Mouse (Mus musculus) hindbrain, embryonic 12.5 days (tissue): ENCODE results near the gene Fam241a. TPM values are rescaled to one million over a fixed set of nuclear protein-coding genes. Genes with fewer than 3 reads are reported as not detected.

Experiments
- ATAC-seq: fragments of 200-750 bp; cut with Nextera tagmentation; 2 replicates; pipeline ENCODE4 v1.8.0; 2017; ENCODE audit warnings: moderate TSS enrichment; ENCODE audit not compliant: low FRiP score
- H3K27ac ChIP-seq: fragments of 300-500 bp; sonication (generic); 2 replicates; pipeline ENCODE4 v1.5.1; 2016; ENCODE audit warnings: mild to moderate bottlenecking
- H3K27me3 ChIP-seq: fragments of 300-500 bp; sonication (generic); 2 replicates; pipeline ENCODE4 v1.6.1; 2016; ENCODE audit warnings: mild to moderate bottlenecking
- H3K36me3 ChIP-seq: fragments of 300-500 bp; sonication (generic); 2 replicates; pipeline ENCODE4 v1.6.1; 2016; ENCODE audit warnings: mild to moderate bottlenecking
- H3K4me1 ChIP-seq: fragments of 300-500 bp; sonication (generic); 2 replicates; pipeline ENCODE4 v1.6.1; 2016
- H3K4me2 ChIP-seq: fragments of 300-500 bp; sonication (generic); replicated peaks from 2 replicates; pipeline ENCODE4 v1.6.1; 2016; ENCODE audit warnings: mild to moderate bottlenecking
- H3K4me3 ChIP-seq: fragments of 300-500 bp; sonication (generic); 2 replicates; pipeline ENCODE4 v1.5.1; 2016; ENCODE audit warnings: mild to moderate bottlenecking
- H3K9ac ChIP-seq: fragments of 300-500 bp; sonication (generic); 2 replicates; pipeline ENCODE4 v1.6.1; 2016; ENCODE audit warnings: mild to moderate bottlenecking, moderate library complexity
- H3K9me3 ChIP-seq: fragments of 300-500 bp; sonication (generic); replicated peaks from 2 replicates; pipeline ENCODE4 v1.6.1; 2016; ENCODE audit warnings: mild to moderate bottlenecking
- WGBS: fragments of 180-500 bp; shearing (Covaris S2); methylation state at CpG from one replicate; pipeline ENCODE4 v1.1.7; 2016; 5-methylcytosine and 5-hydroxymethylcytosine counted together
- polyA plus RNA-seq: library from polyadenylated mRNA; unstranded; fragments of >200 nt; fragmentation: Nextera tagmentation; extraction: Ambion mirVana; gene quantifications from 2 replicates; pipeline ENCODE4 v1.2.1, GENCODE M21; 2016

Fam241a gene
- polyA plus RNA-seq, 1 experiment from 2014 or later, result 12.0 TPM

DNA sequence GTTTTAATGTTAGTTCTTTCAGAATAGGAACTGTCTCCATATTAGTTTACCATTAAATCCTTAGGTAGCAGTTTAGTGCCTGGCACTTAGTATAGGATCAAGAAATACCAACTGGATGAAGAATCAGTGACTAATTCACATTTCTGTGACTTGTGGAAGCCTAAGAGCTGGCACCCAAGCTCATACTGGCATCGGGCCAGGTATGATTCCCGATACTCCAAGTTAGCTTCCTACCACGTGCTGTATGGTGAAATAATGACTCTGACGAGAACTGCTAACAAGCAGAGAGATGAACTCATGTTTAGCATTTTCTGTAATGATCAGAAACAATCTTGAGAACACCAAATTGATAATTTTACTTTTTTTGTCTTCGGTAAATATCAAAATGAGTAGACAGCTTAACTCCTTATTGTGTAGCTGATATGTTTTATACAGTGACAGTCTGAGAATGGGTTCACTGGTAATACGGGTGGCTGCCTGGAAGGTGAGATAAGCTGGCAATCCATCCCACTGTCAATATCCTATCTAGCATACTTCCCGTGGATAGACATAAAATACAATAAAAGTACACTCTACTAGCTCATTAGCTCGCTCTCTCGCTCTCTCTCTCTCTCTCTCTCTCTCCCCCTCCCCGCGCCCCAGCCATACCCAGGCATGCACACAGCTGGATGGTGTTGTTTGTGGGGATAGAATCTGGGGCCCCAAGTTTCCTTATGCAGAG lies 47.9 kb downstream of the Fam241a start:
- 89% methylated on average over 11 of the region's 11 CpGs for WGBS
- Histone ChIP-seq H3K4me3 (no peak overlapping the region), H3K27me3 (no peaks in the 10 kb centered on the region; the same call in 1 of the 2 replicates), H3K4me2 (no peak overlapping the region), H3K27ac (no peak overlapping the region), H3K9ac (no peak overlapping the region), H3K36me3 (no peaks in the 10 kb centered on the region), H3K9me3 (no peaks in the 10 kb centered on the region), H3K4me1 (no peaks in the 10 kb centered on the region)
- no peak for ATAC-seq

DNA sequence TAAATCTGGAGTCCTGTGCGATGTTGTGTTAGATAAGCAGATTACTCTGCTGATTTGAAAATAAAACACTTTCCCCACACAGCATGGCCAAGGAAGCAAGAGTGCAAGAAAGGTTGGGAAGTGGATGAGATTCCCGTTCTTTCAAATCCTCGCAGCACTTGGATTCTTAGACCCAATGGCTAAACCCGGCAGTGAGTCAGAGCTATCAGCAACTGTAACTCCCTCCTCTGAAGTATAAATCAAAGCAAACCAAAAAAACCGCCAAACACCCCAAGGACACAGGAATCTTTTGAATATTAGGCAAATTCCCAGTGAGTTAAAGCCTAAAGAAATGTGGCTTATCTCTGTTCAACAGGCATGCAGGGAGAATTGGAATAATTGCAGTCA lies 52.2 kb downstream of the Fam241a start:
- no peak for ATAC-seq
- H3K36me3 ChIP-seq, result no peaks in the 10 kb centered on the region
- no peak overlapping the region for H3K4me2 ChIP-seq
- WGBS, result 82% methylated on average over 5 of the region's 5 CpGs
- H3K4me3 ChIP-seq, result no peak overlapping the region
- no peak overlapping the region for H3K27ac ChIP-seq
- H3K9ac ChIP-seq, result no peak overlapping the region
- H3K27me3 ChIP-seq, result no peaks in the 10 kb centered on the region
- no peaks in the 10 kb centered on the region for H3K4me1 ChIP-seq
- no peaks in the 10 kb centered on the region for H3K9me3 ChIP-seq

DNA sequence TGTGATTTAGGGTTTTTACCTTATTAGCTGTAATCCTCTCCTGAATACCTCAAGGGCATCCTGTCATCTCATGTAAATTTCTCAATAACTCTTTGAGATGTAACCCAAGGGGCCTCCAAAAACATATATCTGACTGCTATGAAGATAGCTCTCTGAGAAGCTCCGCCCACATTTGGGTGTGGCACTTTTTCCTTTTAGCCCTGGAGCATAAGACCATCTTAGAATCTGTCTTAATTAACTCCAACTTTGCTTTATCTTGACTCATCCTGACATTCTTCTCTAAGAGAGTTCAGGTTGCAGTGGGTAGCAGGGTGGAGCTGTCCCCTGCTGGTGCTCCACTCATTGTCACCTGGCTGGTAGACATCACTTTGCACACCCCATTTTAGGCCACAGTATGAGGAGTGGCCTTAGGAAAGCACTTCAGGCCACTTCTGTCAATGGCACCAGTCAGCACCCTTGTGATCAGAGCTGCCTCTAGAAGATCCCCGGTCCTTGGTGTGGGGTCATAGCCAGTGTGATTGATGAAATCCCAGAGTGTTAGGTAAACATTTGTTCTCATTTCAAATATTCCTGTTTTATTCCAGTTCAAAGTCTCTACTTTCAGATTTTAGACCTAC lies 52.7 kb downstream of the Fam241a start:
- ATAC-seq, result no peak
- Histone ChIP-seq H3K4me1 (no peaks in the 10 kb centered on the region), H3K9ac (no peak overlapping the region), H3K9me3 (no peaks in the 10 kb centered on the region), H3K4me3 (no peak overlapping the region), H3K4me2 (no peak overlapping the region), H3K27me3 (no peaks in the 10 kb centered on the region), H3K36me3 (no peaks in the 10 kb centered on the region), H3K27ac (no peak overlapping the region)
- 82% methylated on average over 2 of the region's 2 CpGs for WGBS

DNA sequence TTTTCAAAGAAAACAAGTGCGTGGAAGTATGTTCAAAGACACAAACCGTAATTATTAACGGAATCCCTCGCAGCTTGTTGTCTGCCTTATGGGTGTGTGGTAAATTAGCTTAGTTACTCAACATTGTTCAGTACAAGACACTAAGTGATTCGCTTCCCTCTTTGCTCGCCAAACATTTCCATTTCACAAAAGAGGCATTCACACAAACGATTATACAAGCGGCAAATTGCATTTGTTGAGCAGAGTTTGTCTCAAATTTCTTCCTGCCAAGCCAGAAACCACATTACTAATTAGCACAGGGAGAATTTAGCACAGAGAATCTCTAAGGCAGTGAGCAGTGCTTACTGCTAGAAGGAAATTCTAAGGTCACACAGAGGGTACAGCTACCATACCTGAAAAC lies 54.2 kb downstream of the Fam241a start:
- no peak overlapping the region for H3K4me3 ChIP-seq
- H3K4me1 ChIP-seq, result peaks cover 2% of the 10 kb centered on the region; the same call in 1 of the 2 replicates
- no peak overlapping the region for H3K27ac ChIP-seq
- no peaks in the 10 kb centered on the region for H3K36me3 ChIP-seq
- no peaks in the 10 kb centered on the region for H3K9me3 ChIP-seq
- 84% methylated on average over 8 of the region's 8 CpGs for WGBS
- H3K27me3 ChIP-seq, result no peaks in the 10 kb centered on the region
- no peak overlapping the region for H3K4me2 ChIP-seq
- no peak overlapping the region for H3K9ac ChIP-seq
- ATAC-seq, result no peak

DNA sequence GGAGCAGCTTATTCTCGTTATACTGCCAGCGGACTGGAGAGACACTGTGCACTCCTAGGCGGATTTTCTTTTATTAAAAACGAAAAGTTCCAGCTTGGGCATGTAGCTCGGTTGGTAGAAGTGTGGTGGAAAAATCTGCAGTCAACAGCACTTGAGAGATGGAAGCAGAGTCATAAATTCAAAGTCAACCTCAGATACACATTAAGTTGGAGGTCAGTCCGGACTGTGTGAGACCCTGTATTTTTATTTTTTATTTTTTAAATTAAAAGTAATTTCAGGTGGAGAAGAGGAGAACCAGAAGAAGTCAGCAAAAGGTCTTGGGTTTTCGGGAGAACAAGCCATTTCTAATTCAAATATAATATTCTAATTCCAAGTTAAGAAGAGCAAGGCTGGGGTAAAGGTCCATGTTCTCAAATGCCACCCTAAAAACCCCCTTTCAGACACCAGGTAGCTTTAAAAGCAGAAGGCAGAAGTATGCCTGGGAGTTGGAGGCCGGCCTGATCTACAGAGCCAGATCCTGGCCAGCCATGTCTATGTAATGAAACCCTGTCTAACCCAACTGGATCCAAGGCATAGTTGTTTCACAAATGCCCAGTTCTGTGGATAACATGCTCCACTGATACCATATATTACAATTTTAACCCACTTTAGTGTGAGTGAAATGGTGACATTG lies 58.0 kb downstream of the Fam241a start:
- Histone ChIP-seq H3K9ac (peak overlapping the region; percentile 94), H3K27me3 (no peaks in the 10 kb centered on the region), H3K27ac (peak overlapping the region; percentile 93), H3K4me1 (peaks cover 21% of the 10 kb centered on the region), H3K4me2 (peak overlapping the region; percentile 70), H3K36me3 (no peaks in the 10 kb centered on the region), H3K4me3 (peak overlapping the region; percentile 98), H3K9me3 (no peaks in the 10 kb centered on the region)
- WGBS, result 31% methylated on average over 8 of the region's 8 CpGs
- ATAC-seq, result peak; percentile 35

DNA sequence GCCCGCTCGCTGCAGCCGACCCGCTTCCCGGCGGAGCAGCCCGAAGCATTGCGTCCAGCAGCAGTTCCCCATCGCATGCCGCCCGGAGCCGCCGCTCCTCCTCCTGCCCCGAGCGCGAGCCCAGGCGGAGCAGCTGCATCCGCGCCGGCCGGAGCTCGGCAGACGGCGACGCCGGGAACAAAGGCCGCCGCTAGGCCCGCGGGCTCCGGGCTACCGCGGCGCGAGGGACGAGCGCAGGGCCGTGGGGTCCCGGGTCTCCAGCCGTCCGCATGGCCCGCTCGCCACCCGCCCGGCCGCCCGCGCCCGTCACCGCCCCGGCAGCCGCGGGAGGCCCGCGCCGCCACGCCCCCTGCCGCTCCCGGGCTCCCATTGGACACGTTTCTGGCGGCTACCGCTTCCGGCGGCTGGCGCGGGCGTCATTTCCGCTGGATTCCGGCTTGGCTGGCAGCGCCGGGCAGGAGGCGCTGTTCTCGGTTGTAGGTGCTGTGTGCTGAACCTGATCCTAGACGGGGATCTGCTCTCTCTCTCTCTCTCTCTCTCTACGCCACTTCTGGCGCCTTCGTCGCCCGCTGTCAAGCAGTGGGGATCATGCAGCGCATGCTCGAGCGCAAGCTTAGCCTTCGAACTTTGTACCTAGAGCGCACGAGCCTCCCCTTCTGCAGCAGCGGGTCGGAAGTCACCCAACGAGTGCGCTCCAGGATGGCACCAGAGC lies 58.8 kb downstream of the Fam241a start, which contains the start of gene Ap1ar:
Gene Ap1ar (minus strand): TSS at position 370 of the 712 bp plus-strand sequence.
- Histone ChIP-seq H3K4me3 (peak within 1 kb of the TSS; percentile 98), H3K4me2 (peak within 1 kb of the TSS; percentile 70), H3K36me3 (0 out of 2 replicates have a peak, but pooled peaks cover 6% of the 10 kb centered on the region), H3K27ac (peak within 1 kb of the TSS; percentile 93), H3K9me3 (no peaks in the 10 kb centered on the region), H3K9ac (peak within 1 kb of the TSS; percentile 94), H3K4me1 (peaks cover 21% of the 10 kb centered on the region), H3K27me3 (no peaks in the 10 kb centered on the region)
- WGBS, result under 1% methylated on average over 59 of the region's 89 CpGs
- peak; percentile 97 for ATAC-seq

DNA sequence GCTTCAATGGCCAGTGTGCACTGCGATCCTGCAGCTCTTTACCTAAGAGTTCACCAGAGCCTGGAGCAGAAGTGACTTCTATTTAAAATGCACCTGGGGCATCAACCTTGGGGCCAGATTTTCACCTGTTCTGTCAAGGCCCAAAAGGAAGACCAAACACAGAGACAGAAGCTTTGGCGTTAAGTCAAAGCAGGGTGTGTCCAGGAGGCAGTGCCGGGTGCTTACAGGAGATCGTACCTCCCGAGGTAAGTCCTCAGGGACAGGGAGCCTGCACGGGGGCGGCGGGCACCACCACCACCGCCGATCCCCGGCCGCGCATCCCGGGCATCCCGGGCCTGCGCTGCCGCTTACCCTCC lies 59.3 kb downstream of the Fam241a start:
- H3K36me3 ChIP-seq, result 0 out of 2 replicates have a peak, but pooled peaks cover 6% of the 10 kb centered on the region
- peak overlapping the region; percentile 98 for H3K4me3 ChIP-seq
- peak overlapping the region; percentile 93 for H3K27ac ChIP-seq
- H3K4me1 ChIP-seq, result peaks cover 21% of the 10 kb centered on the region
- no peak; the same call in 1 of the 2 replicates for ATAC-seq
- under 1% methylated on average over 17 of the region's 17 CpGs for WGBS
- H3K9me3 ChIP-seq, result no peaks in the 10 kb centered on the region
- H3K9ac ChIP-seq, result peak overlapping the region; percentile 94
- H3K27me3 ChIP-seq, result no peaks in the 10 kb centered on the region
- H3K4me2 ChIP-seq, result peak overlapping the region; percentile 70

DNA sequence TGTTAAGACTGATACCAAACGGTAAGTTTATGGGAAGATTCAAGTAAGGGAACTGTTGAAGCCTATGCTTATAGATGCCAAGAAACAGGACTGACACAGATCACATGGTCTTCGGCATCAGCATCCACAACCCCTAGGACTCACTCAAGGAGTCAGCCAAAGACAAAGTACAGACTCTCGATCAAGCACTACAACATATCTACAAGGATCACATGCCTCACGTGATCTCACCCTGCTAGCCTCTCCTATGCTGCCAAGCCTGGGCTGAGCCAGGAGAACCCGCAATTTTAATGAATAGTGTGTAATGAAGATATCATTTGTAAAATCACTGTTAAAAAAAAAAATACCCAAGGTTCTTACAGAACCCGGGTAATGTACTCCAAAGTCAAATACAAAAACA lies 60.5 kb downstream of the Fam241a start:
- Histone ChIP-seq H3K4me3 (no peak overlapping the region), H3K9me3 (no peaks in the 10 kb centered on the region), H3K4me2 (peak overlapping the region; percentile 70), H3K36me3 (0 out of 2 replicates have a peak, but pooled peaks cover 6% of the 10 kb centered on the region), H3K27ac (no peak overlapping the region), H3K9ac (0 out of 2 replicates have a peak overlapping the region, but pooled peaks have one; percentile 18), H3K27me3 (no peaks in the 10 kb centered on the region), H3K4me1 (peaks cover 21% of the 10 kb centered on the region)
- WGBS, result 88% methylated on average over 6 of the region's 6 CpGs
- ATAC-seq, result no peak

DNA sequence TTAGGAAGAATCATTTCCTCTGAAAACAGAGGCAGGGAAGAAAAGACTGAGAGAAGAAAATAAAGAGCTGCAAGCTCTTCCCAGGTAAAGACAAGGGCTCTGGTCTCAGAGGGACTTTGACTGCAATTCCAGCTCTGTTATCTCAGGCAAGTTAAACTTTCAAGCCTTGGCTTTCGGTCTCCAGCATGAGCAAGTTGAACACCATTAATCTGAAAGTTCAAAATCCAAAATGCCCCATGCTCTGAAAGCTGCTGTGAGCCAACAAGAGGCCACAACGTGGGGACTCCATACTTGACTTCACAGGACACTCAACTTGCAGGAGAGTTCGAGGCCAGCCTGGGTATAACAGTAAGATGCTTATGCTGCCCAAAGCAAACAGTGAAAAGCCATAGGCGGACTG lies 62.1 kb downstream of the Fam241a start:
- ATAC-seq, result no peak
- 84% methylated on average over 4 of the region's 4 CpGs for WGBS

DNA sequence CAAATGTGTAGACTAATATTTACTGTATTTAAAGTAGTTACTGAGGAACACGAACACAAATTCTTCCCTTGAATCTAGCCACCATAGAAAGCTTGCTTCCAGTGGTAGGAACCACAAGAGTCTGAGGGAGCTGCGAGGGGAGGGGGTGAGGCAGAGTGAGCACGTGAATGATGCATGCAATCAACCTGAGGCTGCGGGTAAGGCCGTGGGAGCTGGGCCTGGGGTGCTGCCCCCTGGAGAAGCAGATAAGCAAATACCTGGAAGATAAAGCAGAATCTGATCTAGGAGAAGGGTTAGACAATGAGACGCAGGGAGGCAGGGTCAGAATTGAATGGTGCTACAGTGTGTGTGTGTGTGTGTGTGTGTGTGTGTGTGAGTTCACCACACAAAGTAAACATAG lies 65.0 kb downstream of the Fam241a start:
- no peak overlapping the region for H3K4me3 ChIP-seq
- H3K4me2 ChIP-seq, result no peak overlapping the region
- 0 out of 2 replicates have a peak, but pooled peaks cover 6% of the 10 kb centered on the region for H3K36me3 ChIP-seq
- ATAC-seq, result no peak
- WGBS, result 60% methylated on average over 6 of the region's 6 CpGs
- no peak overlapping the region for H3K9ac ChIP-seq
- no peaks in the 10 kb centered on the region for H3K27me3 ChIP-seq
- peaks cover 20% of the 10 kb centered on the region for H3K4me1 ChIP-seq
- no peaks in the 10 kb centered on the region for H3K9me3 ChIP-seq
- no peak overlapping the region for H3K27ac ChIP-seq

More for the DNA sequence above, 62.1 kb downstream of the Fam241a start:
- Histone ChIP-seq H3K4me3 (no peak overlapping the region), H3K9me3 (no peaks in the 10 kb centered on the region), H3K27me3 (no peaks in the 10 kb centered on the region), H3K36me3 (0 out of 2 replicates have a peak, but pooled peaks cover 6% of the 10 kb centered on the region), H3K4me1 (peaks cover 21% of the 10 kb centered on the region), H3K9ac (no peak overlapping the region), H3K4me2 (no peak overlapping the region), H3K27ac (no peak overlapping the region)

DNA sequence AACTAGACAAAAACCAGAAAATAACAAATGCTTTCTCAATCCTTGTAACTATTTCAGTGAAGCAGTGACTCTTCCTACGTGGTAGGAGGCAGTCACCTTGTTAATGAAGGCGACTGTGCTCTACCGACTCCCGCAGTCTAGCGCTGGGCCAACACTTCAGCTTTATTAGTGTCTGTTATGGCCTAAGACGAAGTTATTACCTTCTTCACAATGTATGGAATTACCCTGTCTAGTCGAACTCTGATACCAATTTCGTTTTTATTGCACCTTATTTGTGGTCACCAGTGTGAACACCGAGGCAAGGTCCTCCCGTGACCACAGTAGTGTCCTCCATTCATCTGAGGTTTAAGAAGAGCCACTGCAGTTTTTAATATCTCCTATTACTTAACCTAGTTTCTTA lies 65.9 kb downstream of the Fam241a start:
- no peaks in the 10 kb centered on the region for H3K27me3 ChIP-seq
- no peak overlapping the region for H3K9ac ChIP-seq
- H3K36me3 ChIP-seq, result 0 out of 2 replicates have a peak, but pooled peaks cover 6% of the 10 kb centered on the region
- no peak overlapping the region for H3K27ac ChIP-seq
- WGBS, result 90% methylated on average over 10 of the region's 10 CpGs
- no peak overlapping the region for H3K4me2 ChIP-seq
- H3K9me3 ChIP-seq, result no peaks in the 10 kb centered on the region
- ATAC-seq, result no peak
- no peak overlapping the region for H3K4me3 ChIP-seq
- peaks cover 11% of the 10 kb centered on the region for H3K4me1 ChIP-seq

DNA sequence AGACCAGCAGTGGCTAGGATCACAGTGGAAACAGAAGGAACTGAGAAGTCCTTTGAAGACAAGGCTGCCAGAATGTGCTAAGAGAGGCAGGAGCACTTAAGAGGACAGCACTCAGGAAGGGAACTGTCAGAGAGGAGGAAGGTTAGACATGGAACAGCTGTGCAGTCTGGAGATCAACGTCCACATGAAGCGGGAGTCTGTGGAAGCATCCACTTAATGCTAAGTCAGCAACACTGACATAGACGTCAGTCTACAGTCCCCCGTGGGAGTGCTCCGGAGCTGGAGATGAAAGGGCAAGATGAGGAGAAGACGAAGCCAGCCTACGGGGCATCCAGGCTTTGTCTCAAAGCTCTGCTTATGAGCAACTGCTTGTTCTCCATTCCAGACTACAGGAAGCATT lies 69.0 kb downstream of the Fam241a start:
- Histone ChIP-seq H3K4me2 (no peak overlapping the region), H3K9me3 (no peaks in the 10 kb centered on the region), H3K9ac (no peak overlapping the region), H3K4me1 (peaks cover 9% of the 10 kb centered on the region), H3K27ac (peak overlapping the region; percentile 66), H3K4me3 (no peak overlapping the region), H3K36me3 (0 out of 2 replicates have a peak, but pooled peaks cover 3% of the 10 kb centered on the region), H3K27me3 (no peaks in the 10 kb centered on the region)
- 39% methylated on average over 7 of the region's 7 CpGs for WGBS
- ATAC-seq, result no peak; the same call in 1 of the 2 replicates
